Mouse (Mus musculus): ENCODE data around the gene Parp1. TPM values are rescaled to one million over a fixed set of nuclear protein-coding genes. Genes with fewer than 3 reads are reported as not detected.
"Not testable (repeated sequence)": the region's sequence is repeated elsewhere in the genome, so short reads cannot be mapped to it uniquely, and the experiment has no call there.

The Parp1 gene
- polyA plus RNA-seq, 1 experiment: 29.2 TPM

- Histone ChIP-seq H3ac (ENCODE audit: control insufficient read depth, insufficient read length) (no peak overlapping the region), H3K79me2 (ENCODE audit: control insufficient read depth, insufficient read depth) (no peaks in the 10 kb centered on the region), H3K27me3 (ENCODE audit: control insufficient read depth, insufficient read depth, insufficient read length) (no peaks in the 10 kb centered on the region), H3K4me2 (ENCODE audit: low read depth) (no peak overlapping the region), H3K36me3 (ENCODE audit: control insufficient read depth, insufficient read depth) (peaks cover 12% of the 10 kb centered on the region), H3K4me3 (no peak overlapping the region)
- no peak for TF ChIP-seq CEBPB (IDR thresholded peaks at IDR 0.05; ENCODE audit: insufficient read depth, poor library complexity, severe bottlenecking)
- TF ChIP-seq REST (IDR thresholded peaks at IDR 0.05; ENCODE audit: insufficient read depth, insufficient read length): no peak
- TF ChIP-seq TCF3 (IDR thresholded peaks at IDR 0.05; ENCODE audit: insufficient read length, low read depth): no peak
- TF ChIP-seq SRF (IDR thresholded peaks at IDR 0.05; ENCODE audit: control insufficient read depth, insufficient read length, low read depth): no peak
- TF ChIP-seq TCF12 (IDR thresholded peaks at IDR 0.05; ENCODE audit: insufficient read depth, poor library complexity, severe bottlenecking): no peak
- no peak for TF ChIP-seq MYOD1 (IDR thresholded peaks at IDR 0.05; ENCODE audit: control insufficient read depth in 1 of 3, insufficient read length in 2 of 3, low read depth in 2 of 3)
- TF ChIP-seq MYOG (IDR thresholded peaks at IDR 0.05; ENCODE audit: control insufficient read depth in 1 of 3, insufficient read depth in 1 of 3, insufficient read length in 2 of 3, low read depth in 2 of 3): no peak
- TF ChIP-seq POLR2AphosphoS2 (IDR thresholded peaks at IDR 0.05; ENCODE audit: insufficient read length, low read depth): no peak
- no peak for TF ChIP-seq USF1 (IDR thresholded peaks at IDR 0.05; ENCODE audit: low read depth)
- no peak for TF ChIP-seq POLR2A (IDR thresholded peaks at IDR 0.05; ENCODE audit: insufficient read length, low read depth)
- no peak for TF ChIP-seq E2F4 (IDR thresholded peaks at IDR 0.05; ENCODE audit: insufficient read depth)
- no peak for TF ChIP-seq MAX (IDR thresholded peaks at IDR 0.05; ENCODE audit: low read depth)
Observed at GRCm38 (mm10) chr1:180601806-180602205, 33.1 kb downstream of the Parp1 start.

- H3K79me2 ChIP-seq (ENCODE audit: control insufficient read depth, insufficient read depth): no peaks in the 10 kb centered on the region
- no peak overlapping the region for H3ac ChIP-seq (ENCODE audit: control insufficient read depth, insufficient read length)
- TF ChIP-seq E2F4 (IDR thresholded peaks at IDR 0.05; ENCODE audit: insufficient read depth): no peak
- TF ChIP-seq MYOD1 (IDR thresholded peaks at IDR 0.05; ENCODE audit: control insufficient read depth in 1 of 3, insufficient read length in 2 of 3, low read depth in 2 of 3): peak; percentile 59 to 86 (median 76)
- peak; percentile 29 to 94 (median 65) for TF ChIP-seq MYOG (IDR thresholded peaks at IDR 0.05; ENCODE audit: control insufficient read depth in 1 of 3, insufficient read depth in 1 of 3, insufficient read length in 2 of 3, low read depth in 2 of 3)
- TF ChIP-seq TCF3 (IDR thresholded peaks at IDR 0.05; ENCODE audit: insufficient read length, low read depth): no peak
- TF ChIP-seq TCF12 (IDR thresholded peaks at IDR 0.05; ENCODE audit: insufficient read depth, poor library complexity, severe bottlenecking): no peak
- no peak for TF ChIP-seq POLR2A (IDR thresholded peaks at IDR 0.05; ENCODE audit: insufficient read length, low read depth)
- H3K4me3 ChIP-seq: no peak overlapping the region
- H3K36me3 ChIP-seq (ENCODE audit: control insufficient read depth, insufficient read depth): peaks cover 3% of the 10 kb centered on the region
- peak overlapping the region; percentile 64 for H3K4me2 ChIP-seq (ENCODE audit: low read depth)
- no peaks in the 10 kb centered on the region for H3K27me3 ChIP-seq (ENCODE audit: control insufficient read depth, insufficient read depth, insufficient read length)
Observed at GRCm38 (mm10) chr1:180604579-180604978, 35.9 kb downstream of the Parp1 start.

- H3K4me2 ChIP-seq (ENCODE audit: low read depth): no peak overlapping the region
- H3K36me3 ChIP-seq (ENCODE audit: control insufficient read depth, insufficient read depth): no peaks in the 10 kb centered on the region
- H3K27me3 ChIP-seq (ENCODE audit: control insufficient read depth, insufficient read depth, insufficient read length): no peaks in the 10 kb centered on the region
- no peak overlapping the region for H3ac ChIP-seq (ENCODE audit: control insufficient read depth, insufficient read length)
- H3K4me3 ChIP-seq: no peak overlapping the region
- no peaks in the 10 kb centered on the region for H3K79me2 ChIP-seq (ENCODE audit: control insufficient read depth, insufficient read depth)
- TF ChIP-seq TCF3 (IDR thresholded peaks at IDR 0.05; ENCODE audit: insufficient read length, low read depth) (no peak), E2F4 (IDR thresholded peaks at IDR 0.05; ENCODE audit: insufficient read depth) (no peak), CEBPB (IDR thresholded peaks at IDR 0.05; ENCODE audit: insufficient read depth, poor library complexity, severe bottlenecking) (no peak), USF1 (IDR thresholded peaks at IDR 0.05; ENCODE audit: low read depth) (no peak), POLR2AphosphoS2 (IDR thresholded peaks at IDR 0.05; ENCODE audit: insufficient read length, low read depth) (no peak), MAX (IDR thresholded peaks at IDR 0.05; ENCODE audit: low read depth) (no peak)
Observed at GRCm38 (mm10) chr1:180606106-180606505, 37.4 kb downstream of the Parp1 start.

- Histone ChIP-seq H3K79me2 (ENCODE audit: control insufficient read depth, insufficient read depth) (no peaks in the 10 kb centered on the region), H3K4me3 (no peak overlapping the region), H3K36me3 (ENCODE audit: control insufficient read depth, insufficient read depth) (no peaks in the 10 kb centered on the region), H3K27me3 (ENCODE audit: control insufficient read depth, insufficient read depth, insufficient read length) (no peaks in the 10 kb centered on the region), H3K4me2 (ENCODE audit: low read depth) (peak overlapping the region; percentile 4), H3ac (ENCODE audit: control insufficient read depth, insufficient read length) (no peak overlapping the region)
- TF ChIP-seq TCF3 (IDR thresholded peaks at IDR 0.05; ENCODE audit: insufficient read length, low read depth) (no peak), CEBPB (IDR thresholded peaks at IDR 0.05; ENCODE audit: insufficient read depth, poor library complexity, severe bottlenecking) (no peak), MYOD1 (IDR thresholded peaks at IDR 0.05; ENCODE audit: control insufficient read depth in 1 of 3, insufficient read length in 2 of 3, low read depth in 2 of 3) (peak in 2 of 3 experiments; percentile 42 to 73), POLR2AphosphoS2 (IDR thresholded peaks at IDR 0.05; ENCODE audit: insufficient read length, low read depth) (no peak), POLR2A (IDR thresholded peaks at IDR 0.05; ENCODE audit: insufficient read length, low read depth) (no peak), MYOG (IDR thresholded peaks at IDR 0.05; ENCODE audit: control insufficient read depth in 1 of 3, insufficient read depth in 1 of 3, insufficient read length in 2 of 3, low read depth in 2 of 3) (peak in 2 of 3 experiments; percentile 63 to 80), REST (IDR thresholded peaks at IDR 0.05; ENCODE audit: insufficient read depth, insufficient read length) (no peak), USF1 (IDR thresholded peaks at IDR 0.05; ENCODE audit: low read depth) (no peak), SRF (IDR thresholded peaks at IDR 0.05; ENCODE audit: control insufficient read depth, insufficient read length, low read depth) (no peak), E2F4 (IDR thresholded peaks at IDR 0.05; ENCODE audit: insufficient read depth) (no peak), MAX (IDR thresholded peaks at IDR 0.05; ENCODE audit: low read depth) (no peak), TCF12 (IDR thresholded peaks at IDR 0.05; ENCODE audit: insufficient read depth, poor library complexity, severe bottlenecking) (peak; percentile 13)
Observed at GRCm38 (mm10) chr1:180606796-180607577, 38.3 kb downstream of the Parp1 start.

- H3K4me3 ChIP-seq: no peak overlapping the region
- no peaks in the 10 kb centered on the region for H3K79me2 ChIP-seq (ENCODE audit: control insufficient read depth, insufficient read depth)
- H3K36me3 ChIP-seq (ENCODE audit: control insufficient read depth, insufficient read depth): no peaks in the 10 kb centered on the region
- H3K27me3 ChIP-seq (ENCODE audit: control insufficient read depth, insufficient read depth, insufficient read length): no peaks in the 10 kb centered on the region
- TF ChIP-seq E2F4 (IDR thresholded peaks at IDR 0.05; ENCODE audit: insufficient read depth) (no peak), TCF12 (IDR thresholded peaks at IDR 0.05; ENCODE audit: insufficient read depth, poor library complexity, severe bottlenecking) (no peak), CEBPB (IDR thresholded peaks at IDR 0.05; ENCODE audit: insufficient read depth, poor library complexity, severe bottlenecking) (no peak), MAX (IDR thresholded peaks at IDR 0.05; ENCODE audit: low read depth) (no peak), REST (IDR thresholded peaks at IDR 0.05; ENCODE audit: insufficient read depth, insufficient read length) (no peak), MYOG (IDR thresholded peaks at IDR 0.05; ENCODE audit: control insufficient read depth in 1 of 3, insufficient read depth in 1 of 3, insufficient read length in 2 of 3, low read depth in 2 of 3) (no peak), POLR2AphosphoS2 (IDR thresholded peaks at IDR 0.05; ENCODE audit: insufficient read length, low read depth) (no peak), POLR2A (IDR thresholded peaks at IDR 0.05; ENCODE audit: insufficient read length, low read depth) (no peak), MYOD1 (IDR thresholded peaks at IDR 0.05; ENCODE audit: control insufficient read depth in 1 of 3, insufficient read length in 2 of 3, low read depth in 2 of 3) (no peak), USF1 (IDR thresholded peaks at IDR 0.05; ENCODE audit: low read depth) (no peak), TCF3 (IDR thresholded peaks at IDR 0.05; ENCODE audit: insufficient read length, low read depth) (no peak), SRF (IDR thresholded peaks at IDR 0.05; ENCODE audit: control insufficient read depth, insufficient read length, low read depth) (no peak)
- peak overlapping the region; percentile 4 for H3K4me2 ChIP-seq (ENCODE audit: low read depth)
- H3ac ChIP-seq (ENCODE audit: control insufficient read depth, insufficient read length): no peak overlapping the region
Observed at GRCm38 (mm10) chr1:180607578-180607879, 38.8 kb downstream of the Parp1 start.

- not testable (repeated sequence) for H3K4me3 ChIP-seq; H3K4me2 ChIP-seq (ENCODE audit: low read depth); H3K36me3 ChIP-seq (ENCODE audit: control insufficient read depth, insufficient read depth); H3K27me3 ChIP-seq (ENCODE audit: control insufficient read depth, insufficient read depth, insufficient read length); H3K79me2 ChIP-seq (ENCODE audit: control insufficient read depth, insufficient read depth); H3ac ChIP-seq (ENCODE audit: control insufficient read depth, insufficient read length)
Observed at GRCm38 (mm10) chr1:180611842-180612241, 43.1 kb downstream of the Parp1 start.

All from myocyte (in vitro differentiated cells).